Mouse (Mus musculus) forebrain, embryonic 11.5 days (tissue): ENCODE measurements around the gene Tmem30b. TPM values are rescaled to one million over a fixed set of nuclear protein-coding genes. Genes with fewer than 3 reads are reported as not detected.
"Not testable (repeated sequence)": the region's sequence is repeated elsewhere in the genome, so short reads cannot be mapped to it uniquely, and the experiment has no call there.

ENCODE experiments used
- ATAC-seq: fragments of 200-750 bp; cut with Nextera tagmentation; replicated peaks from 2 replicates; pipeline ENCODE4 v1.8.0; 2017; ENCODE audit warnings: moderate TSS enrichment; ENCODE audit not compliant: low FRiP score
- DNase-seq: peaks from one replicate; pipeline ENCODE4 v3.0.0-alpha.2; 2017; ENCODE audit warnings: low spot score
- H3K27ac ChIP-seq: fragments of 300-500 bp; sonication (generic); 2 replicates; pipeline ENCODE4 v1.5.1; 2014; ENCODE audit warnings: low read depth, low read length
- H3K27me3 ChIP-seq: fragments of 300-500 bp; sonication (generic); 2 replicates; pipeline ENCODE4 v1.6.1; 2014; ENCODE audit warnings: mild to moderate bottlenecking, low read length, mixed read lengths; ENCODE audit not compliant: control insufficient read depth, insufficient read depth
- H3K36me3 ChIP-seq: fragments of 300-500 bp; sonication (generic); 2 replicates; pipeline ENCODE4 v1.6.1; 2014; ENCODE audit warnings: mild to moderate bottlenecking, low read length, moderate library complexity, mixed read lengths; ENCODE audit not compliant: control insufficient read depth, insufficient read depth
- H3K4me1 ChIP-seq: fragments of 300-500 bp; sonication (generic); replicated peaks from 2 replicates; pipeline ENCODE4 v1.6.1; 2014; ENCODE audit warnings: low read length, mixed read lengths; ENCODE audit not compliant: control insufficient read depth, insufficient read depth
- H3K4me2 ChIP-seq: fragments of 300-500 bp; sonication (generic); 2 replicates; pipeline ENCODE4 v1.6.1; 2014; ENCODE audit warnings: low read depth, mild to moderate bottlenecking, low read length, moderate library complexity, mixed read lengths; ENCODE audit not compliant: severe bottlenecking
- H3K4me3 ChIP-seq: fragments of 300-500 bp; sonication (generic); 2 replicates; pipeline ENCODE4 v1.5.1; 2014; ENCODE audit warnings: low read depth, low read length
- H3K9ac ChIP-seq: fragments of 300-500 bp; sonication (generic); 2 replicates; pipeline ENCODE4 v1.6.1; 2014; ENCODE audit warnings: low read length
- H3K9me3 ChIP-seq: fragments of 300-500 bp; sonication (generic); 2 replicates; pipeline ENCODE4 v1.6.1; 2016; ENCODE audit warnings: low read length, mixed read lengths; ENCODE audit not compliant: control insufficient read depth
- WGBS: fragments of 180-500 bp; shearing (Covaris S2); extraction: QIAGEN DNeasy Blood & Tissue Kit; methylation state at CpG from one replicate; pipeline ENCODE4 v1.1.7; 2014; 5-methylcytosine and 5-hydroxymethylcytosine counted together
- polyA plus RNA-seq: library from polyadenylated mRNA; unstranded; fragments of >200 nt; fragmentation: Nextera tagmentation; extraction: Ambion mirVana; gene quantifications from 2 replicates; pipeline ENCODE4 v1.2.1, GENCODE M21; 2014

The Tmem30b gene
- polyA plus RNA-seq, 1 experiment from 2014 or later, result 3.4 TPM

DNA sequence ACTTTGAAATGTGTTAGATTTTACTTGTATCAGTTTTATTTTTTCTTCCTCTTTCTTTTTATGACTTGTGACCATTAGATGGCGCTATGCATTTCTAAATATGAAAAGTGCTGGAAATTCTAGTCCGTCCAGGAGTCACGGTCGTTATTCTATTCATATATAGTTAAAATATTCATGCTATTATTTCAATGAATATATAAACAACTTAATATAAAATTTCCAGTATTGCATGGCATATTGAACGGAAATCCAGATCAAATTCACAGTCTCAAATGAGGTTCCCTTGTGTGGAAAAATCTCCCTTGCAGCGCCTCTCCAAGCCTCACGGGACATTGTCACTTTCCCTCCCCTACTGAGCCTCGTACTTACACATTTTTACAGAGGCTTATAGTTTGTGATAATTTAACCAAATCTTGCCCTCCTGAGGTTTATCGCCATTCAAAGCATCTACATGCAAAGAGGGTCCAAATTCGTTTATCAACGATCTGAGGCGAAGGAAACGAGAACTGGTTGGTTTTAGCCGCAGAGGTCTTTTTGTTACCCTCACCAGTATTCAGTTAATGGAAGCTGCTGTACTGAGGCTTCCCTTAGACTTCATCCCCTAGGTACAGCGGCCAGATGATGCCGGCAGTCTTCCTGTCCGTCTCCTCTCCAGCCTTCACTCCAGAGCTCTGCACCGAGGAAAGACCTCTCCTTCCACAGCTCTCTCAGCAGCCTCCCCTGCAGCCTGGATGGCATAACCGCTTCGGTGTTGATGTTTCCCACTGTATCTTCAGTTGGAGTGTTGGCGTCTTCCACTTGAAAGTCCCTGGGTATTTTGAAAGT lies 18.8 kb upstream of the Tmem30b start:
- DNase-seq, result no peak
- Histone ChIP-seq H3K4me3 (peak overlapping the region; percentile 16), H3K4me1 (no peaks in the 10 kb centered on the region; the same call in 1 of the 2 replicates), H3K36me3 (no peaks in the 10 kb centered on the region), H3K4me2 (peak overlapping the region; percentile 44), H3K9ac (peak overlapping the region; percentile 39; the same call in 1 of the 2 replicates), H3K9me3 (no peaks in the 10 kb centered on the region), H3K27ac (no peak overlapping the region), H3K27me3 (no peaks in the 10 kb centered on the region)
- ATAC-seq, result no peak
- WGBS, result 24% methylated on average over 21 of the region's 21 CpGs

DNA sequence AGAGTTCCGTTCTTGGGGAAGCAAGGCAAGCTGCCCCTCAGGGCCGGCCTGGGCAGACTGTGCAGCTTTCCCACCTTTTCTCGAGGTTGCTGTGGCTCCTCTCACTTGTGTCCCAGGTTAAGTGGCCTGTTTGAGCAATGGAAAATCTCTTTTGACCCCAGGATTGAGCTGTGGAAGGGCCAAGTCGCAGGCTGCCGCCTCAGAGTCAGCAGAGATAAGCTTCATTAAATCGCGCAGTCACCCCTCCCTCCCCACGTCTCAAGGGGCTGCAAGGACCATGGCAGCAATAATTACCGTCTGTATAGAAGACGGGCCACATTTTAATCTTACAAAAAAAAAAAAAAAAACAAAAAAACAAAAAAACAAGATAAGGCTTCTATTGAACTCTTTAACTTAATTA lies 18.0 kb upstream of the Tmem30b start:
- no peaks in the 10 kb centered on the region for H3K36me3 ChIP-seq
- no peak overlapping the region for H3K4me3 ChIP-seq
- H3K9me3 ChIP-seq, result no peaks in the 10 kb centered on the region
- no peak overlapping the region for H3K27ac ChIP-seq
- ATAC-seq (no peak), DNase-seq (no peak)
- H3K9ac ChIP-seq, result no peak overlapping the region
- 16% methylated on average over 10 of the region's 10 CpGs for WGBS
- H3K4me2 ChIP-seq, result no peak overlapping the region
- H3K27me3 ChIP-seq, result no peaks in the 10 kb centered on the region
- no peaks in the 10 kb centered on the region; the same call in 1 of the 2 replicates for H3K4me1 ChIP-seq

DNA sequence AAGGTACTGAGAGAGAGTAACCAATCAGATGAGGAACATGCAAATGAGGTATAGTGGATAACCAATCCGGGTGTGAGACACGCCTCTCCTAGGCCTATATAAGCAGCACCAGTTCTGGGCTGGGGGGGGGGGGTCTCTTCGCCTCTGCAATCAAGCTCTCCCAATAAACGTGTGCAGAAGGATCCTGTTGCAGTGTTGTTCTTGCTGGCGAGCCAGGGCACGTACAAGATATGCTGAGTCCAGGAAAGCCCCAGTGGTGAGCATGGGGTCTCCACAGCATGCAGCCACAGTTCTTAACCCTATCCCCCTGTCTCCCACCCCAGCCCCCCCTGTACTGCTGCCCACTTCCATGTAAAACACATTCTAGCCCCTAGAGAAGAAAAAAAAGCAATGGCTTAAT lies 16.9 kb upstream of the Tmem30b start:
- H3K4me1 ChIP-seq, H3K4me2 ChIP-seq, ATAC-seq, H3K4me3 ChIP-seq, H3K27ac ChIP-seq, H3K9me3 ChIP-seq, H3K36me3 ChIP-seq, H3K27me3 ChIP-seq, H3K9ac ChIP-seq, DNase-seq: not testable (repeated sequence)
- WGBS, result 81% methylated on average over 6 of the region's 6 CpGs

DNA sequence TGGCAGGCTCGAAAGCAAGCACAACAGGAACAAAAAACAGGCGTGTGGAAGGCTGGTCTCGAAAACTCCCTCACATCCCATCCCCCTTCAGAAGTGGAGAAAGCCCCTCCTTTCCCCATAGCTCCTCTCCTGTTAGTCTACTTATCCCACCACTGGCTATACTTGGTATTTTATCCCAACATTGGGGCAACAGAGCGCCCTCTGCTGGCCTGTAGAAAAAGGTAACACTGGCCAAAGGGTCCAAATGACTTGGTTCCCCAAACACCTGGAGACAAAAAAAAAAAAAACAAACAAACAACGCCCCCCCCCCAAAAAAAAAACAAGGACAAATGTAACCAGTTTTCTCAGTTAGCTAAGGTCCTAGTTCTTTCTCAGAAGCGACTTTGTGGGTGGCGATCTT lies 13.9 kb upstream of the Tmem30b start:
- 45% methylated on average over 7 of the region's 7 CpGs for WGBS
- H3K9ac ChIP-seq, result no peak overlapping the region
- no peaks in the 10 kb centered on the region for H3K36me3 ChIP-seq
- H3K9me3 ChIP-seq, result no peaks in the 10 kb centered on the region
- no peaks in the 10 kb centered on the region for H3K27me3 ChIP-seq
- H3K4me1 ChIP-seq, result no peaks in the 10 kb centered on the region; the same call in 1 of the 2 replicates
- no peak for ATAC-seq
- no peak for DNase-seq
- H3K27ac ChIP-seq, result no peak overlapping the region
- H3K4me2 ChIP-seq, result no peak overlapping the region
- no peak overlapping the region for H3K4me3 ChIP-seq

GRCm38 (mm10) chr12:73558525-73559195 lies 12.5 kb upstream of the Tmem30b start:
- Histone ChIP-seq H3K4me1 (no peaks in the 10 kb centered on the region), H3K4me2 (no peak overlapping the region), H3K27me3 (no peaks in the 10 kb centered on the region), H3K9ac (no peak overlapping the region), H3K27ac (no peak overlapping the region), H3K36me3 (no peaks in the 10 kb centered on the region), H3K4me3 (no peak overlapping the region), H3K9me3 (no peaks in the 10 kb centered on the region)
- WGBS, result 90% methylated on average over 20 of the region's 20 CpGs
- ATAC-seq (no peak), DNase-seq (no peak)

DNA sequence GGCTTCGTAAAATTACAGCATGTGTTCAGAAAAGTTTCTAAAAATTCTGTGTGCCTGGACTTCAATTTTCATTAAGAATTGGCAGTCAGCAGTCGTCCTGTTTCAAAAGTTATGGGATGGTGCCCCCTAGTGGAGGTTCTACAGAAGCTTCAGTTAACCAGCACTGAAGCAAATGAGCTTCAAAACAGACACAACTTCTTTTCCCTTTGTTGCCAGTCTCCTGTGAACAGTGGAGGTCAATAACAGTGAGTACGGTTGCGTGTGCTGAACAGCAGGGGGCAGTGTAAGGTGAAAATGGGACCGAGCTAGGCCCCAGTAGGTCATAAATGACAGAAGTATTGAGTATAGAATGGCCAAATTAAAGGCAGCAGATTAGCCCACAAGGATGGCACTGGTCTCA lies 8.0 kb upstream of the Tmem30b start:
- Histone ChIP-seq H3K4me1 (no peaks in the 10 kb centered on the region), H3K9me3 (no peaks in the 10 kb centered on the region), H3K27me3 (peaks cover 11% of the 10 kb centered on the region; the same call in 1 of the 2 replicates), H3K4me3 (no peak overlapping the region), H3K36me3 (no peaks in the 10 kb centered on the region), H3K4me2 (no peak overlapping the region), H3K27ac (no peak overlapping the region), H3K9ac (no peak overlapping the region)
- 6% methylated on average over 5 of the region's 5 CpGs for WGBS
- ATAC-seq (peak; percentile 66), DNase-seq (no peak)

- Histone ChIP-seq H3K4me2 (no peak overlapping the region), H3K27me3 (peaks cover 55% of the 10 kb centered on the region), H3K9me3 (no peaks in the 10 kb centered on the region), H3K36me3 (no peaks in the 10 kb centered on the region), H3K4me3 (no peak overlapping the region), H3K4me1 (peaks cover 11% of the 10 kb centered on the region; the same call in 1 of the 2 replicates), H3K27ac (no peak overlapping the region), H3K9ac (no peak overlapping the region)
- no peak for DNase-seq
- WGBS, result 78% methylated on average over 8 of the region's 8 CpGs
- no peak for ATAC-seq
Measured at GRCm38 (mm10) chr12:73548259-73548658, 2.1 kb upstream of the Tmem30b start.

DNA sequence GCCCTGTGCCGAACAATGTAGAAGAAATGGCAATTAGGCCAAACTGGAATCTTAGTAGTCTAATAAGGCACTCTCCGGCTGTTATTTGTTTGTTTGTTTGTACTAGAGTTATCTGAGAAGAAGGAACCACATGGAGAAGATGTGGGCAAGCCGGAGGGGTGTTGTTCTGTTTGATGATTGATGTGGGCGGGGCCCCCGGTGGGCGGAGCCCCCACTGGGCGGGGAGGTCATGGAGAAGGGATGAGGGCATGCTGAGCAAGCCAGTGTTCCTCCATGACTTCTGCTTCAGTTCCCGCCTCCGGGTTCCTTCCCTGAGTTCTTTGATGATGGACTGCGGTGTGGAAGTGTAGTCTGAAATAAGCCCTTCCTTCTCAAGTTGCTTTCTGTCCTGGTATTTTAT lies 1.5 kb upstream of the Tmem30b start:
- H3K4me3 ChIP-seq, result no peak overlapping the region
- ATAC-seq (no peak), DNase-seq (no peak)
- H3K36me3 ChIP-seq, result no peaks in the 10 kb centered on the region
- H3K4me1 ChIP-seq, result peaks cover 11% of the 10 kb centered on the region; the same call in 1 of the 2 replicates
- peaks cover 60% of the 10 kb centered on the region for H3K27me3 ChIP-seq
- WGBS, result 38% methylated on average over 10 of the region's 10 CpGs
- H3K27ac ChIP-seq, result no peak overlapping the region
- H3K9ac ChIP-seq, result no peak overlapping the region
- H3K4me2 ChIP-seq, result no peak overlapping the region
- no peaks in the 10 kb centered on the region for H3K9me3 ChIP-seq
